Mouse (Mus musculus) NIH3T3 (cell line): ENCODE data around the gene Fat3.

Experiments
- DNase-seq: peaks from one replicate; pipeline ENCODE4 v3.0.0-alpha.2; 2012; ENCODE audit warnings: low read depth

The Fat3 gene

DNA sequence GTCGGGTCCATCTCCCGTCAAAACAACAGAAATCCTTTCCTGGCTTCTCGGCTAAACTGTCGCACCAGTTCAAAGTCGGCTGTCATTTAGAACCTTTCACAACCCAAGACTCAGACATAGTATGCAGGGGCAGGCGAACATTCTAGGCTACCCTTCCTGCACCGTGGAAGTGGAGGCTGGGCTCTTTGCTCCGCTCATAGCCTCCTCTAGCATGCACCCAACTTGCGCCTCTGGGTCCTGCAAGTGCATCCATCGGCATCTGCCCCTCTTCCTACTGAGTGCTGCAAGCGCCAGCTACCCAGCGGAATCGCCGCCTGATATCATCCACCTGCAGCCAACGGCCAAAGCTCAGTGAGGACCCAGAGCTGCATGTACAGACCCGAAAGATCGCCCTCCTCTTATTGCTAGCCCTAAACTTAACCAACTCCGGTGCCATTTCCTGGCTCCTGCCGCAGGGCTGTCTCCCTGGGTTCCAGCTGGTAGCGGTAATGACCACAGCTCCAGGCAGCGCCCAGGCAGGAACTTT, at the start of gene Fat3:
Gene Fat3, minus strand, starts transcription at position 100 of the 526 bp plus-strand sequence.
- DNase-seq: no peak

DNA sequence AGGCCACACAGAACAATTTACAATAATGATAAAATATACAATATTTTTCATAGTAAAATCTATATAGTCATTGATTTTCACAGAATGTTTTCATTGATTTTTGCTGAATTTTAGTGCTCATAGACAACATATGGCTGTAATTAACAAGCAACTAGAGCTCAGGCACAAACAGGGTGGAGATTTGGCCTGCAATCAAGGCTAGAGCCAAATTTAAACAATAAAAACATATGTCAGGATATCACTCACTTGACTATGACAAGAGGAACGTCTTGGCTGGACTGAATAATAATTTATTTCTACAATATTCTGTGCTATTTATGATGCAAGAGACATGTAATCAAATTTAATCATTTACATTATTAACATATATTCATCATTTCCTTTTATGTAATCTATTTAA, 31.8 kb upstream of the Fat3 start:
- DNase-seq: no peak

DNA sequence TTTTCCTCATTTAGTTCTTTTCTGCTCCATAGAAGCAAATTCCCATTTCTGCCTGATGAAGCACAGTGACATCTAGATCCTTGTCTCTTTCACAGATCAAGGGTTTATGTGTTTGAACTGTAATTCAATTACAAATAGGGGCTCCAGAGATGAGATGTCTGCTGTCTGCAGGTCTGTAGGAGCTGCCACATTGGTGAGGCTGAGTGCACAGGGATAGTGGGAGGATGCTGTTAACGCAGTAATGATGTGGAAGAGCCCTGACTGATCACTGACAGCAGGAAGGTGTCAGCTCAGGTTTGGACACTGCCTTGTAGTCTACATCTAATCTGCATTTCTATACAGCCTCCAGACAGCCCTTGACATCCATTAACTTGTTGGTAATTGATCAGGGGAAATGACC, 16.5 kb upstream of the Fat3 start:
- DNase-seq: no peak

DNA sequence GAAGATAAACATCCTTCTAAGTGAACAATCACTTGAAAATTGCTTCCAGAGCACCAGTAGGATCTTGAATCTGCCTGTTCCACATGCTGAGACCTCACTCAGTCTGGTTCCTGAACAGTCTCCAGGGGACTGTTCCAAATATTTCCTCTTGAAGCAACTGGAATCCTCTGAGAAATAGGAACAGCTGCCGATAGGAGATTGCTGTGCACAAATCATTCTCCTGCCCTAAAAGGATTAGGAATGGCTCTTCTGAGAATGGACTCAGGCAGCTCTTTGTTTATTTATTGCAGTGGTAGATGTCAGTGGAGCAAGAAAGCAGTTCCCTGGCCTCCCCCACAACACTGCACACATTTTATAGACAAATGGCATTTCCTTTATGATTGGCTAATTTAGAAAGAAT, 10.9 kb upstream of the Fat3 start:
- no peak for DNase-seq

DNA sequence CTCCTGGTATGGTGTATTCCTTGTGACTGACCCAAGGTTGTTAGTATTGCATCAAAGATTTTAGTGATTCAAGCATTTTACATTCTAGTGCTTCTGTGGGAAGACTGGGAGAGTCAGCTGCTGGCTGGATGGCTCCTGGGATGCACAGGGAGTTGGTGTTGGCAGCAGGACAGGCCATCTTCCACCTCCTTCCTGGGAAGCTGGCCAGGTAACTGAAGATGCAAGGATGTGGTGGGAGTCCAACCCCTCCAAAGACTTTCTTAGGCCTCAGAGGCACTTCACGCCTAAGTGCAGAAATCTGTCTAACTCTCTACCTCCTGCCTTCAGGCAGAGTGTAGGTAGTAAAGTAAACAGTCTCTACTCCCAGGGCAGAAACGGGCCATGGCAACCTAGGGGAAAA, 2.7 kb upstream of the Fat3 start:
- DNase-seq: no peak

- no peak for DNase-seq
Measured at GRCm38 (mm10) chr9:16502673-16503343, 1.7 kb upstream of the Fat3 start.

DNA sequence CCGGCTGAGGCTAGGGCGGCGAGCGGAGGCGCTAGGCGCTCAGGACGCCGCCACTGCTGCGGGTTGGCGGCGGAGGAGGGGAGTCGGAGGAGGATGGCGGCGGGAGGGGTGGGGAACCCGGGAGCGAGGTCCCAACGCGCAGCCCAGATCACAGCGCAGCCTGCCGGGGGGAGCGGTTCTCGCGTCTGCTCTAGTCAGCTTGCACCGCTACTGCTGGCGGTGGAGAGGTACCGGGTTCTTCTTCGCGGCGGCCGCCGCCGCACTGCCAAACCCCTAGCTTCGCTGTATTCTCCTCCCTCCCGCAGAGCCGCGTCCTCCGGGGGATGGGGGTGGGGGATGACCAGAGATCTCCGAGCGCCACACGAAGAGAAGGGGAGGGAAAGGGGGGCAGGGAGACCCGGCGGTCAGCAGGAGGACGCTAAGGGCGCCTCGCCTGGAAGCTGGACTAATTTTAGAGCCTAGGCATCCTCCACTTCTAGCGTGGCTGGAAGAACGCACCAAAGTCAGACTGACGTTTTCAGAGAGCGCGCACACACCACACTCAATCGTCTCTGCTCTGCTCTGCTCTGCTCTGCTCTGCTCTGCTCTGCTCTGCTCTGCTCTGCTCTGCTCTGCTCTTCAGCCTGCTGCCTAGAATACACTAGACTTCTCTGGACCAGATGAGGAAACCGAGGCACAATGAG, 1.0 kb upstream of the Fat3 start:
- DNase-seq: no peak

DNA sequence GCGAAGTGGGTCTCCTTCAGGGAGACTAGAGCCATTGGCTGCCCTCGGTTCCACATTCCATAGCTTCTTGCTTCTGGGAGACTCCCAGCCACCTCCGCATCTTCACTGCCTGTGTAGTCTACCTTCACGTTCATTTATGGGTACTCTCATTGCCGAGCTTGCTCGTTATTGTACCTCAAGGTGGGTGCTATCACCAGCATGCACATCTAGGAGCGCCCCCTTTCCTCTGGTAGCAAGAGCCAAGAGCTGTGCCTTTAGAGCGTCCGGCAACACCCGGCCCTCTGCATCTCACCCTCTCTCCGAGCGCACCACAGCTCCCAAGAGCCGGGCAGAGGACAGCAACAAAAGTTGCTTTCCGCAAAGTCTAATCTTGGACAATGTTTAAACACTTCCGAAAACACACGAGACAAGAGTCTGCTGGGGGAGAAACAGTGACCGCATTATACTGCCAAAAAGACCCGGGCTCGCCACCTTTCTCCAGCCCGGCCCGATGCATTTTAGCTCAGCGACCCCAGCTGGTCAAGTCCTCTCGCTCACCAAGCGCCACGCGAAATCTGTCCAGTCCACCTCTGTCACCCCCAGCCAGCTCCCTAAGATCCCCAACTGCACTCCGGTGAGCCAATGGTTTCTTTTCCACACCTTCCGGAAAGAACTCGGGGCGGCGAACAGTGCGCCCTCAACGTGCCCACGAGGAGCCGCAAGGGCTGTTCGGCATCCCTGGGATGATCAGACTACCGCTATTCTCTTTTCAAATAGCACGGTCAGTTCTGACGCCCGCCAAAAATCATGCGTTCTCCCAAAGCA, 501 bp downstream of the Fat3 start:
- no peak for DNase-seq

DNA sequence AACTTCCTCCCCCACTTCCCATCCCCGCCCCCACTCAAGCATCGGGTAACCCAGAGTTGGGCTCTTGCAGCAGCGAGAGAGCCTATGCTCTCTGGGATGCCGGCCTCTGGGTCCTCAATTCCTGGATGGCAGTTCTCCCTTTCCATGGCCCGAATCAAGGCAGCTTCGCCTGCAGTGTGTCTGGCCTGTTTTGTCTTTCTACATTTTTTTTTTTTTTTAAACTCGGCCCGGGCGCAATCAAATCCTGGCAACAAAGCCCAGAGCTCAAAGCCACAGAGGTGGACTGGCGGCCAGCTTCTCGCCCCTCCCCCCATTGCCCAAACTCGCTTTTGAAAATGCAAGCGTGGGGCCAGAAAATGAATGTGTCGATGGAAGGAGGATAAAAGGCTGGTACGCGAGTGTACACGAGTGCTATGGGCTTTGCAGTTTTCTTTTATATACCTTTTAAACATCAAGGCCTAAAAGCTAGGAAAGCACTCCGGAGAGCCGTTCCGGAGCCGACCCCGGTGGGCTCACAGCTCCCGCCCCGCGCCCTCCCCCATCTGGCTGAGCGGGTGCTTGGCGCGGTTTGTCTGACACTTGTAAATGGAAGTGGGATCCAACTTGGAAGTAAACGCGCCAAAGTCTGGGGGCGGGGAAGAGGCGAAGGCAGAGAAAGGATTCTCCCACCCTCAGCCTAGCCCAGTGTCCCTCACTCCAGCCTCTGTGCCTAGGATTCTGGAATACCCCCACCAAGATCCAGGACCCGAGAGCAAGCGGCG, 1.3 kb downstream of the Fat3 start:
- DNase-seq: no peak

DNA sequence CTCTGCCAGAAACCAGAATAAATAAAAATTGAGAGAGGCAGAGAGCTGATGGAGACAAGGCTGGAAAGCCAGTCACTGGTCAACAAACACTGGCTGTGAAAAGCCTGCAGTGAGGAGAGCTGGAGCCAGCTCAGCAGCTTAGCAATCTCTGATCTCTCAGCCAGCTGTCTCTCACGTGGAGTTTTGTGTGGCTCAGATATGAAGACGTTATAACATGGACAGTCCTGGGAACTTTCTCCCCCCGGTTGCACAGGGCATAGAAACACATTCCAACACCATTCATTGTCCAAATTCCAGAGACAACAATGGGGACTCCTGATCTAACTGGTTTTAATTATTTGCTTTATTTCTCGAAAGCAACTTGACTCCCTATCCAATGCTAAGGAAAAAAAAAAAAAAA, 2.2 kb downstream of the Fat3 start:
- DNase-seq: no peak

- no peak for DNase-seq
Measured at GRCm38 (mm10) chr9:16497361-16497760, 3.7 kb downstream of the Fat3 start.

- DNase-seq: no peak
Measured at GRCm38 (mm10) chr9:16496331-16496730, 4.8 kb downstream of the Fat3 start.

- DNase-seq: no peak
Measured at GRCm38 (mm10) chr9:16489661-16490060, 11.4 kb downstream of the Fat3 start.

DNA sequence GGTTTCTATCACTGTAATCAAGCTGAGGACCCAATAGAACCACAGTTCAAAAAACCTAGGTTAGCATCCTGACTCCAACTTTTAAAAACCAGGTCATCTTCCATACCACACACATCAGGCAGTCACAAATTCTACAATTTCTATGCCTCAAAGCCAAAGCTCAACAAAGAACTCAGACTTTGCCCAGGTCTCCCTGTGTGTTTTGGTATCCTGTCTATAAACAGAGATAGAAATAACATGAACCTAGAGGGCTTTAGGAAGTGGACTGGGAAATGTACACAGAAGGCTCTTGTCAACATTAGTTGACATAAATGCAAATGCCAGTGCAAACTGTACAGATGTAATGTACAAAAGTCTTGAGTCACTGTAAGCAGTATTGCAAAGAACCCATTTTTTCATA, 13.5 kb downstream of the Fat3 start:
- DNase-seq: no peak

- no peak for DNase-seq
Measured at GRCm38 (mm10) chr9:16486229-16486628, 14.9 kb downstream of the Fat3 start.

DNA sequence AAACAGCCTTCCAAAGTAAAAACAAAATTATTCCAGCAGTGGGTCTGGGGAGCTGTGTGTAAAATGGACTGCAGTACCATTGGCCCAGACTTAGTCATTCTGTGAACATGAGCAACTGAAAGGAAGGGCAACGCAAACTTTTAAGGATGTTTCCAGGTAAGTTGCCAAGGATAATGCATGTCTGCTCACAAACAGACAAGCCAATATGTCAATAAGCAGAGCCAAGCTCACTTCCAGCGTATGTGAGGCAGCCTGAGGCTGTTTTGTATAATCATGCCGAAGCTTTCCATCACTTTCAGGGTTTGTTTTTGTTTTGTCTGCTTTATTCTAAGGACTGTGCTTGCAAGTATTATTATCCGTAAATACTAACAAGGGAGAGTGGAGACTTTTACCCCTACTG, 15.9 kb downstream of the Fat3 start:
- no peak for DNase-seq

GRCm38 (mm10) chr9:16484765-16485164, 16.3 kb downstream of the Fat3 start:
- DNase-seq: no peak

DNA sequence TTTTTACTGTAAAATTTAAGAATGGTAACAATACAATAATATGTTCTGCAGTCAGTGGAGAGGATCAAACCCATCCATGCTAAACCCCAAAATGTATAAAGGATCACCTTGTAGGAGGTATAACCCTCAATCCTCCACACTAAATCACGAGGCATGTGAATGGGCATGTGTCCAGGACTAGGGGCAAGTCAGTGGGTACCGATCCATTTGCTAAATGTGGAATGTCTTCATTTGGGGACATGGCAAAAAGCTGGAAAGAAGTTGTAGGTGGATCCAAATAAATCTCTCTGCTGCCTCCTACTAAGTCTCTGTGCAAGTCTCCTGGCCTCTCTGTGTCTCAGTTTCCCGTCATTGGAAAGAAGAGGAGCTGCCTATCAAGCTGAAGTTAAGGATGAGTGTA, 39.6 kb downstream of the Fat3 start:
- no peak for DNase-seq

DNA sequence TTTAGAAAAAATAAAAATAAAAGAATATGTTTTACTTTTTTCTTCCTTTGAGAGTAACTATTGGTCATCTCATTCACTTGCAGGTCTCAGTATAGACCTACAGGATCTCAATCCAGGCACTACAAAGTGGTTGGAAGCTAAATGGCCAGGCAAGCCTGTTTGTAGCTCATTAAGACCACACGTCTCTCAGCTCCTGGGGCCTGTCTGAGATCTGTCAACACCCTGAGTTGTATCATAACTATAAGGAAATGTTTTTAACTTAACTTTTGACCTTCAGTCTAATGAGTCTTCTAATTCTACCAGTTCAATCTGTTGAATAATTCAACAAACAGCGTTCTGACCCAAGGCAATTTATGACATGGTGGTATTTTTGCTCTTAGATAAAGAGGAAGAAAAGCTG, 40.5 kb downstream of the Fat3 start:
- DNase-seq: no peak

- DNase-seq: no peak
Measured at GRCm38 (mm10) chr9:16441930-16442329, 59.2 kb downstream of the Fat3 start.

DNA sequence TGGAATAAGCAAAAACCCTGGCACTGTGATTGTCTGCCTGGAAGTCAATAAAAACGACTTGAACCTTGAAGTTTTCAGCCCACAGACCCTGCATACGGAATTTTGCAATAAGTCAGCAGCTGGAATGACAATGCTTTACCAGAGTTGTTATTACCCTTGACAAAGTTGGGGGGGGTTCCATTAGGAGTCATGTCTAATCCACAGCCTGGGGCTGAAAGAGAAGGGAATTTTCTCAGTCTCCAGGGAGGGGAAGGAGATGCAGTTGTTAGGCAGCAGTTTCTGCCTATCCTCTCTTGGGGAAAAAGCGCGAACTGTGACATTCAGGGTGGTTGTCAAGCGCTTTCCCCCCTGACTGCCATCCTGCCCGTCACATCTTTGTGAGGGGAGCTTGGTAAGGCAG, 60.4 kb downstream of the Fat3 start:
- no peak for DNase-seq

- no peak for DNase-seq
Measured at GRCm38 (mm10) chr9:16439941-16440340, 61.1 kb downstream of the Fat3 start.
